Mouse (Mus musculus) layer of hippocampus, adult 8-10 months (tissue): ENCODE measurements around the gene Psma7. TPM values are rescaled to one million over a fixed set of nuclear protein-coding genes. Genes with fewer than 3 reads are reported as not detected.
A peak's percentile ranks its signal among the peaks of the same experiment; 100 is the strongest.

Experiments
- DNase-seq, 2 experiments: peaks; one replicate each; pipeline ENCODE4 v3.0.0; 2022; ENCODE audit warnings: low spot score in 2 of 2
- total RNA-seq, 4 experiments: library from RNA; stranded (reverse); gene quantifications; 2 replicates each; pipeline ENCODE4 v1.2.4; 2022

Psma7 gene
- total RNA-seq, result 100 to 1,000 TPM; 152 to 188 (median 166) TPM

DNA sequence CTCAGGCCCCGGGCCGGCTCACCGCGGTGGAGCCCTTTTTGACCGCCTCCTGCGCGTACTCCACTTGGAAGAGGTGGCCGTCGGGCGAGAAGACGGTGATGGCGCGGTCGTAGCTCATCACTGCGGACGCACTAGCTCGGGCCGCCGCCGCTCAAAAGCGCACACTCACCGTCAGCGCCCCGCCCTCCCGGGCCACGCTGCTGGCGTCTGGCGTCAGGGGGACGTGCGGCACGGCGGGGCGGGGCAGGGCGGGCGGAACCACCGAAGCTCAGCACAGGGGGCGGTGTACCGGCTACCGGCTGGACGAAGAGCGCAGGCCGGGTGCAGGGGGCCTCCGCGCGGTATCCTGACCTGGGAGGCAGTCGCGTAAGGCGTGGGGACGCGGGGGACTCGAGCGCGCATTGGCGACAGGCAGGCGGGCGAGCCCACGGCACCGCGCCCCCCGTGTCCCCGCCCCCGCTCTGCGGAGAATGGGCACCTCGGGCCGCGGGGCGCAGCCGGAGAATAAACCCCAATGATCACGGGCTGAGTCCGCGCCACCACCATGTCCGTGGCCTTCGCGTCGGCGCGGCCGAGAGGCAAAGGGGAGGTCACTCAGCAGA is at the start of gene Psma7, which contains the start of gene Ss18l1:
TSS of gene Psma7 (minus strand) at position 178 of the 602 bp plus-strand sequence.
TSS of gene Ss18l1 (plus strand) at position 254 of the 602 bp plus-strand sequence.
- peak; percentile 79 to 84 for DNase-seq

GRCm38 (mm10) chr2:180090285-180090684 is 48.1 kb upstream of the Psma7 start:
- no peak for DNase-seq

DNA sequence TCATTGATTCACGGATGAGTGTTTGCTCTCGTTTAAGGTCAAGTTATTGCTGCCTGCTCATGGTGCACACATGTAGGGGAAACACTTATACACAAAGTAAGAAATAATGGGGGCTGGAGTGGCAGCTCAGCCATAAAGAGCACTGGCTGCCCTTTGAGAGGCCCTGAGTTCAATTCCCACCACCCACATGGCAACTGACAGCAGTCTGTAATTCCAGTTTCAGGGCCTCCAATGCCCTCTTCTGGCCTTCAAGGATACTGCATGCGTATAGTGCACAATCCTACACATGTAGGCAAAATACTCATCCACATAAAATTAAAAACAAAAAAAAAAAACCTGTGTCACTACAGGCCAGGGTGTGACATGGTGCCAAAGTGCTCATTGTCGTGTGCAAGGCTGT is 45.2 kb upstream of the Psma7 start:
- DNase-seq, result no peak

DNA sequence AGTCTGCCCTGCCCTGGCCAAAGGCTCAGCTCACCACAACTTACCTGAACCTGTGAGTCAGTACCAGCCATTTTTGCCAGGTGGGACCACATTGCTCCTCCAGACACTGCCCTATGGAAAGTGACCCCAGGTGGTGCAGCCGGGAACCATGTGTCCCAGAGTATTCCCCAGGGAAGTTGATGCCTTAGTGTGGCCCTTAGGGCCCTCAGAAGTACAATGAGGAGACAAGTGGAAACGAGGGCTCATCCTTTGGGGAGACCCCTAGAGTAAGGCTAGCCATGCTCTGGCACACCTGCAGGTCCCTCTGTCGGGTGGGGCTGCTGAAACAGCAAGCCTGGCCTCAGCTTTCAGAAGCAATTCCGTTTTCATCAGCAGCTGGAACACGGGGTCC is 44.4 kb upstream of the Psma7 start:
- DNase-seq, result no peak

- DNase-seq, result no peak
These were observed 43.8 kb upstream of the Psma7 start for GRCm38 (mm10) chr2:180085926-180086636.

DNA sequence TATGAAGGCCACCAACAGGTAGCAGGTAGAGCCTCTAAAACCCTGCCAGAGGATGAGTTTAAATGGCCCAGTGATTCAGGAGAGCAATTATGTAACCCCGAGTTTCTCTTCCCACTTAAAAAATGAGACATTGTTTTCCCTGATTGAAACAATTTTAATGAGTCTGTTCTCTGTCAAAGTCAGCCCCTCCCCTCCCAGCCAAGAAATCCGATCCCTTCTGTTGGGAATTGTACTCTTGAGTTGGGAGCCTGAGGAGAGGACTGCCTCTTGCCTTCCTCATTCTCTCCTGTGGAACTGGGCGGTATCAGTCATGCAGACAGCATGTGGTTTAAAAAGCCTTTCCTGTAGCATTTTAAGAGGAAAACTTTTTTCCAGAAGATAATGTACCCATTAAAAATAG is 42.3 kb upstream of the Psma7 start:
- DNase-seq, result no peak

DNA sequence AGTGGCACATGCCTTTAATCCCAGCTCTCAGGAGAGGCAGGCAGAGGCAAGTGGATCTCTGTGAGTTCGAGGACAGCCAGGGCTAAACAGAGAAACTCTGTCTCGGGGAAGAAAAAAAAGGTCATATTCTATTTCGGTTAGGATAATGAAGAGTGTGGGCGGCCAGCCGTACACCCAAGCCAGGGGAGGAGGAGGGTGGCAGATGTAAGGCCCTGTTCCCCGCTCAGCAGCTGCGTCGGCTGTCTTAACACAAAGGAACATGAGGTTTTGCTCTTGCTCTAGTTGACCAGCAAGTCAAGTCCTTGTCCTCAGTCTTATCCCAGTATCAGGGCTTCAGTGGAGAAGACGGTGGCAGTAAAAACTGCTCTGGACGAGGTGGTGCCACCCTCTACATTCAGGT is 40.8 kb upstream of the Psma7 start:
- DNase-seq, result no peak

- DNase-seq, result no peak
These were observed 38.4 kb upstream of the Psma7 start for GRCm38 (mm10) chr2:180080680-180081079.

DNA sequence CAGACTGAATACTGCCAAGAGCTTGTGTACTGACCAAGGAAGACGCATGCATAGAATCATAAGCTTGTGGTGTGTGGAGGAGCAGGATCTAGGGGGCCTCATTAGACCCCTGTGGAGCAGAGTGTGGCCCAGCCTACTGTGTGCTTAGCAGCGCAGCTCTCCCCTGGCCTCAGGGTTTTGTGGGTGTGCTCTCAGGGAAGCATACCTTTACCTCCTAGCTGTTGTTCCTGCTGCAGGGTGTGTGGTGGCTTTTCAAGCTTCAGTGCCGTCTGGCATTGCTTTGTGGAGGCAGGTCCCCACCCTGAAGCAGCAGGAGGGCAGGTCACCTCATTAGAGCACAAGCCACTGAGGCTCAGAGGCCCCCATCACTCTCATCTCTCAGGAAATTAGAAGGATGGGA is 35.4 kb upstream of the Psma7 start:
- no peak for DNase-seq

DNA sequence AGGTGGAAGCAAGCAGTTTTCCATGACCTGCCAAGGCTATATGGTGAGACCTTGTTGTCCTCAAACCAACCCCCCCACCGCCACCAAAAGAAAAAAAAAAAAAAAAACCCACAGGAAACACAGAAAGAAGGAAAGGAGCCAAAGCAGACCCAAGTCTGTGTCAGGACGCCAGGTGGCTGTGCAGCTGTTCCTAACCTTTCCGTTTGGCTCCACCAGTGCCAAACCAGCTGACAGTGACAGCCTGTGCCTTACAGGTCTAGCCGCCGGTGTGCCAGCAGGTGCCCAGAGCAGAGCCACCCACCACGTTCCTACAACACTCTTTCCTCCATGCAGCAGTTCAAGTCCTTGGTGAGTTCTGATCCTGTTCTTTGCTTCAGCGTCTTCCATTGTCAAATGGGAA is 30.7 kb upstream of the Psma7 start:
- no peak for DNase-seq

DNA sequence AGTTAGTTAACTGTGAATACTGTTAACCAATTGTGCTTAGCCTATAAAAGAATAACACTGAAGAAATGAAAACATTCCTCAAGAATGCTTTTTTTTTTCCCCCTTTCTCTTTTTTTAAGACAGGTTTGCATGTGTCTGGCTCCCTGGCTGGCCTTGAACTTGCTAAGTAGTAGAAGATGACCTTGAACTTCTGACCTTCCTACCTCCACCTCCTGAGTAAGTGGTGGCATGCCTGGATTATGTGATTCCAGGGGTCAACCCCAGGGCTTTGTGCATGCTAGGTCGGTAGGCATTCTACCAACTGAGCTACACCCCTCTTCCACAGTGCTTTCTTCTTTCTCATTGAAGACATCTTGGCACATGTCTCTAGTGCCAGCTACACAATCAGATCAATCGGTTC is 29.4 kb upstream of the Psma7 start:
- DNase-seq, result no peak

DNA sequence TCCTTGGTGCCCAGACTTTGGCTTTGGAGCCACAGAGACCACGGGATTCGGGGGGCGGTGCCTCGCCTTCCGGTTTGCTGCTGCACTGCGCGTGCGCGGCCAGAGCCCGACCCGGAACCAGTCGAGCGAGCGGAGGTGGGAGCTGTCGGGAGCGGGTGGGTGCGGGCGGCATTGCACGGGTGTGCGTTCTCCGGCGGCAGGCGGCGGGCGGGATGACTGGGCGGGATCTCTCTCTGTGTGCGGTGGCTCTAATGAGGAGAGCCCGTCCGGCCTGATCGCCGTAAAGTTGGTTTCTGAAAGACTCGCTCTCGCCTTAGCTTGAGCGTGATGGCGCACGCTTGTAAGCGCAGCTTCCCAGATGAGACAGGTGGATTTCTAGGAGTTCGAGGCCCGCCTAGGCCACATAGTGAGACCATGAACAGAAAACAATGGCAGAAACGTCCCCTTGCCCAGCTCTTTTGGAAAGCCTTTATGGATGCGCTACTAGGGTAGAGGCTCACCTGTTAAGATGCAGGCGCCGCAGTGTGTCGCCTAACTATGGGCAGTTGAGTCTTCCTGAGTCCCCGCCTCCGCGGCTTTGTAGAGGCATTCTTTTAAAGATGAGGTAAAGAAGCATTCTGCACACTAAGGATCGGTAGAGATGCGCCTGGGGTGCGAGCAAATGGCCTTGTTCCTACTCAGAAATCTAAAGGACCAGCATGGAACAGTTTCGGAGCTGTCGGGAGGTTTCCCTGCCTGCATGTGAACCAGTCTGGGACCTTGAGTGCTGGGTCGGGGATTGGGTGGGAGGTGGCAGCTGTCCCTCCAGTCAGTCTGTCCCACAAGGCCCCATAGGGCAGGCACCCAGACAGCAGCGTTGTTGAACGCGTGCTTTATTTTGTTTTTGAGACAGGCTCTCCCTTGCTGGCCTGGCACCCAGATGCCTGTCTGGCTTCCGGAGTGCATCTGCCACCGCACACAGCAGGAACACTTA is 28.5 kb upstream of the Psma7 start, which contains the start of gene Mtg2:
TSS of gene Mtg2 (plus strand) at position 108 of the 973 bp plus-strand sequence.
- DNase-seq, result peak; percentile 93 to 96

GRCm38 (mm10) chr2:180069770-180070480 is 27.7 kb upstream of the Psma7 start:
- DNase-seq, result no peak

GRCm38 (mm10) chr2:180063338-180064131 is 21.3 kb upstream of the Psma7 start:
- DNase-seq, result no peak

- DNase-seq, result no peak
These were observed 10.8 kb upstream of the Psma7 start for GRCm38 (mm10) chr2:180053001-180053400.

DNA sequence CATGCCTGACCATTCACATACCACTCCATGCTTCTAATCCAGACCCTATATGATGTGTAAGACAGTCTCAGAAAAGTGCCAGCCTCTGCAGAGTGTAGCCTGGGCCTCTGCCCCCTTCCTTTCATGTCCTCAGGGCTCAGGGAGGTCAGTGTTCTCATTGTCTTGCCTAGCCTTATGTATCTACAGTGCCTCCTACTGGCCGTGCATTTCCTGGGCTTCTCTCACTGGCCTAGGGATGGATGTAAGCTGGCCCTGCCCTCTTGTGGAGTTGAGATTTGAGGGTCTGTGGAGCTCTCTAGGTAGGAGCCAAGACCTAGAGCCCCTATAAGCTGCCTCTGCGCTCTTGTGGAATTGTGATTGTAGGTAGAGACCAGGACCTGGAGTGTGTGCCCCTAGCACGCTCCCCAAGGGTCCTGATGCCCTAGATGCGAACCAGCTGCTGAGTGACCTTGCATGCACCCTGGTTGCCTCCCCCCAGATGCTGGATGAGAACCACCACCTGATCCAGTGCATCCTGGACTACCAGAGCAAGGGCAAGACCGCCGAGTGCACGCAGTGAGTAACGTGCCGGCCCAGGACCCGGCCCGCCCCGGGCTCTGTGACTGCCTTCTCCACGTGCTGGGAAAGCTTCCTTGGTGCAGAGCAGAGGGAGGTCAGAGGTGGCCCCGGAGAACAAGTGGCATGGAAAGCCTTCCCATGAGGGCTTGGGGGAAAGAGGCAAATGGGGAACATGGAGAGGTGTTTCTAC is 9.9 kb upstream of the Psma7 start:
- no peak for DNase-seq

- peak; percentile 58 to 77 for DNase-seq
These were observed 8.8 kb upstream of the Psma7 start for GRCm38 (mm10) chr2:180050986-180051385.

DNA sequence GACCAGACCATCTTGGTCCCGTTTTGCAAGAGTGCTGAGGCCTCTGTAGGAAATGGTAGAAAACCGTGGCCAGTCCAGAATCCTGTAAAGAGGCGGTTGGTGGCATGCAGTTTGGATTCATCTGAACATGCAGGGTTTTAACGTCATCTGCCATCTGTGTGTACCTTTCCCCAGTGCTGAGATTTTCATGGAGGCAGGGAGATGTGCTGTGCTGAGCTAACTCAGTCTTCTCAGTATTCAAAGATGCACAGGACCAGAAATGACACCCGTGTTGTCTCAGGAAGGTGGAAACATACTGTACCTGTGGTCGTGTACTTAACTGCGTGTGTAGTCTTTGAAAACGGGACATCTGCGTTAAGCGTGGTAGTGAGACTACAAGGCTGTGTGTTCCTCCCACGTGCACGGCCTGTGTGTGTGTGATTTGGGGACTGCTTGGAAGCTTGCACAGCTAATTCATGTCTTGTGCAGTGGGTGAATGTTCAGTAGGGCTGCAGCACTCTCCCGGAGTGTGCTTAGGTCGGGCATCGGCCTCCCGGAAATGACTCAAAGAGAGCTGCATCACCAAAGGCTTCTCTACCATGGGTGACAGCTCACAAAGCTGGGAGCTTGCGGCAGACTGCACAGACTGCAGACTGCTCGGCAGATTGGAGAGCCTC is 5.9 kb upstream of the Psma7 start:
- DNase-seq, result peak; percentile 65 to 67

DNA sequence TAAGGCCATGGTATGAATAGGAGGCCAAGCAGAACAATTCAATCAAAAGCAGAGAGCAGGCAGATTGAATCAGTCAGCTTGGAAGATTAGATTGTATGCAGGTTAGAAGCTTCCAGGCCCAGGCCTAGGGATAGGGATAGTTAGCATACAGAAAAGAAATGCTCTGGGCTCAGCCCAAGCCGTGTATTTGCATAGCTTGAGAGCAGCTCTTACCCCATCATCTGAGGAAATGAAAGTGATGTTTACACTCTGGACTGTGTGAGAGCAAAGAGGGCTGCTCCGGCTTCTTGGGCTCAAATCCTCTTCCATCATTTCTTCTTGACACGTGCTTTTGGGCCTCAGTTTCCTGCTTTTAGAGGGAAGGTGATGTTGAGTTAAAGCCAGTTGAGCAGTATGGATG is 5.3 kb upstream of the Psma7 start:
- DNase-seq, result no peak
